Mouse (Mus musculus) myocyte (in vitro differentiated cells): Measurements from ENCODE around the gene Fcna.

ENCODE experiments used
- POLR2A ChIP-seq: IDR thresholded peaks from one replicate; pipeline ENCODE4 v1.6.1; 2011; ENCODE audit warnings: low read depth, mild to moderate bottlenecking, control low read depth, moderate library complexity; ENCODE audit not compliant: insufficient read length
- POLR2AphosphoS2 ChIP-seq: IDR thresholded peaks from one replicate; pipeline ENCODE4 v1.6.1; 2011; ENCODE audit warnings: low read depth, control low read depth; ENCODE audit not compliant: insufficient read length

GRCm38 (mm10) chr2:25602526-25602925, 25.3 kb downstream of the Fcna start:
- TF ChIP-seq POLR2A (no peak), POLR2AphosphoS2 (no peak)
